Mouse (Mus musculus) C2C12 (cell line): Measurements from ENCODE around the gene Hist1h2ae. TPM values are rescaled to one million over a fixed set of nuclear protein-coding genes. Genes with fewer than 3 reads are reported as not detected.
A peak's percentile ranks its signal among the peaks of the same experiment; 100 is the strongest.
"Not testable (repeated sequence)": the region's sequence is repeated elsewhere in the genome, so short reads cannot be mapped to it uniquely, and the experiment has no call there.

ENCODE experiments used
- H3K27me3 ChIP-seq: one replicate; pipeline ENCODE4 v1.6.1; 2011; ENCODE audit not compliant: control insufficient read depth, insufficient read depth, insufficient read length
- H3K36me3 ChIP-seq: one replicate; pipeline ENCODE4 v1.6.1; 2011; ENCODE audit not compliant: control insufficient read depth, insufficient read depth
- H3K4me3 ChIP-seq: one replicate; pipeline ENCODE4 v1.5.1; 2011; ENCODE audit warnings: mild to moderate bottlenecking, control low read depth; ENCODE audit not compliant: poor library complexity, insufficient read depth, severe bottlenecking
- H3K79me2 ChIP-seq: one replicate; pipeline ENCODE4 v1.6.1; 2011; ENCODE audit not compliant: control insufficient read depth, insufficient read depth
- H3K79me3 ChIP-seq: one replicate; pipeline ENCODE4 v1.6.1; 2011; ENCODE audit warnings: low read depth, control low read depth
- H3ac ChIP-seq: one replicate; pipeline ENCODE3; 2011; ENCODE audit warnings: low read depth; ENCODE audit not compliant: control insufficient read depth, insufficient read length
- CEBPB ChIP-seq: IDR thresholded peaks from one replicate; pipeline ENCODE4 v1.6.1; 2011; ENCODE audit warnings: low read depth, mild to moderate bottlenecking, control low read depth, moderate library complexity
- CTCF ChIP-seq: IDR thresholded peaks from one replicate; pipeline ENCODE4 v1.5.1; 2011; ENCODE audit not compliant: control insufficient read depth, insufficient read depth, insufficient read length
- FOSL1 ChIP-seq: IDR thresholded peaks from one replicate; pipeline ENCODE4 v1.8.0; 2011; ENCODE audit warnings: mild to moderate bottlenecking, low read length; ENCODE audit not compliant: poor library complexity, insufficient read depth, severe bottlenecking
- MAX ChIP-seq: IDR thresholded peaks from one replicate; pipeline ENCODE4 v1.6.1; 2011; ENCODE audit warnings: mild to moderate bottlenecking, control low read depth
- MYOD1 ChIP-seq: IDR thresholded peaks from one replicate; pipeline ENCODE4 v1.6.1; 2011; ENCODE audit warnings: low read depth; ENCODE audit not compliant: control insufficient read depth, insufficient read length
- MYOG ChIP-seq: IDR thresholded peaks from one replicate; pipeline ENCODE4 v1.6.1; 2011; ENCODE audit not compliant: control insufficient read depth, insufficient read length; ENCODE audit errors: extremely low read depth
- USF1 ChIP-seq: IDR thresholded peaks from one replicate; pipeline ENCODE4 v1.6.1; 2011; ENCODE audit warnings: low read depth, mild to moderate bottlenecking, control low read depth, moderate library complexity
- polyA plus RNA-seq: library from polyadenylated mRNA; unstranded; fragments of >200 nt; fragmentation: generic; extraction: Trizol; gene quantifications from one replicate; pipeline ENCODE4 v1.2.1, GENCODE M21; 2012; ENCODE audit warnings: missing spikeins

The Hist1h2ae gene
- polyA plus RNA-seq, 1 experiment = 12.6 TPM

DNA sequence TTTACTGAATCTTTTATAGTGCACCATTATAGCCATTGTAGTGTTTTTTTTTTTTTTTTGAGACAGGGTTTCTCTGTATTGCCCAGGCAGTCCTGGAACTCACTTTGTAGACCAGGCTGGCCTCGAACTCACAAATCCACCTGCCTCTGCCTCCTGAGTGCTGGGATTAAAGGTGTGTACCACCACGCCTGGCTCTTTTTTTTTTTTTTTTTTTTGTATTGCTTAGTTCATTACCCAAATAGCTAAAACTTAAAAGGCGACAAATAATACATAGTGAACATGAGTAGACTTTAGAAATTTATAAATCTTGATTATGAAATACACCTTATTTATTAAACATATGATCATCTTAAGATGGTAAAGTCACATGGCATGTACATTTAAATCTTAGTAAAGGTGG lies 29.5 kb downstream of the Hist1h2ae start:
- H3K79me3 ChIP-seq = no peaks in the 10 kb centered on the region
- TF ChIP-seq MYOG (no peak), USF1 (no peak), MAX (no peak), FOSL1 (no peak), CEBPB (no peak), MYOD1 (no peak), CTCF (no peak)
- H3K4me3 ChIP-seq = no peak overlapping the region

DNA sequence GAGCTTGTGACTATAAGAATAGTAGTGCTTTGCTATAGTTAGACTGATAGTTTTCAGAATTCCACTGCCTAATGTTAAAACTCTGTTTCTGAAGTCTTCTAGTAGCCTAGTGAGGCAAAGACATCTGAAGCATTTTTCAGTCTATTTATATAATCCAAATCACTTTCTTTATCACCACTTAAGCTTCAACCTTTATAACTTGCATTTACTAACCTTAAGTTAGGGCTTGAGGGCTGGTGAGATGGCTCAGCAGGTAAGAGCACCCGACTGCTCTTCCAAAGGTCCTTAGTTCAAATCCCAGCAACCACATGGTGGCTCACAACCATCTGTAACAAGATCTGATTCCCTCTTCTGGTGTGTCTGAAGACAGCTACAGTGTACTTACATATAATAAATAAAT lies 31.2 kb downstream of the Hist1h2ae start:
- not testable (repeated sequence) for H3K4me3 ChIP-seq, H3K36me3 ChIP-seq, H3K79me3 ChIP-seq, H3K27me3 ChIP-seq, H3ac ChIP-seq
- H3K79me2 ChIP-seq = peaks cover 22% of the 10 kb centered on the region

More for the DNA sequence above, 29.5 kb downstream of the Hist1h2ae start:
- no peaks in the 10 kb centered on the region for H3K36me3 ChIP-seq
- H3ac ChIP-seq = no peak overlapping the region
- no peaks in the 10 kb centered on the region for H3K27me3 ChIP-seq
- H3K79me2 ChIP-seq = peaks cover 15% of the 10 kb centered on the region

DNA sequence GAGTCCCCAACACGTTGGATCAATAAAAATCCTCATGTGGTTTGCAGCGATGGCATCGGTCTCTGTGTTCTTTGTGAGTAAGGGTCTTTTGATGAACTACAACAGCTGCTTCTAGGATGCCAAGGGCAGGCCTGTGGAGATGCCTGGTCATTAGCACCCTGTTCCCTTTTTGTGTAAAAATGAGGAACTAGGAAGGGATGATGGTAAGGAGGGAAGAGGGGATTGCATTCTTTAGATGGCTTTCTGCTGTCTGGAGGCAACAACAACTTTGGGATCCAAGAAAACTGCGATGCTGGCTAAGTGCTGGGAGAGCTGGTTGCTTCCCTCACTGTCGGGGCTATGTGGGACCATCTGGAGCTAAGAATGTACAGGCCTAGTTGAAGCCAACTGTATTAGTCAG lies 32.8 kb downstream of the Hist1h2ae start:
- TF ChIP-seq MAX (no peak), MYOD1 (no peak), CTCF (no peak), FOSL1 (no peak), USF1 (no peak), MYOG (no peak), CEBPB (no peak)
- Histone ChIP-seq H3K27me3 (no peaks in the 10 kb centered on the region), H3K79me2 (peaks cover 22% of the 10 kb centered on the region), H3K79me3 (no peaks in the 10 kb centered on the region), H3K36me3 (no peaks in the 10 kb centered on the region), H3ac (peak overlapping the region; percentile 50), H3K4me3 (peak overlapping the region; percentile 8)

DNA sequence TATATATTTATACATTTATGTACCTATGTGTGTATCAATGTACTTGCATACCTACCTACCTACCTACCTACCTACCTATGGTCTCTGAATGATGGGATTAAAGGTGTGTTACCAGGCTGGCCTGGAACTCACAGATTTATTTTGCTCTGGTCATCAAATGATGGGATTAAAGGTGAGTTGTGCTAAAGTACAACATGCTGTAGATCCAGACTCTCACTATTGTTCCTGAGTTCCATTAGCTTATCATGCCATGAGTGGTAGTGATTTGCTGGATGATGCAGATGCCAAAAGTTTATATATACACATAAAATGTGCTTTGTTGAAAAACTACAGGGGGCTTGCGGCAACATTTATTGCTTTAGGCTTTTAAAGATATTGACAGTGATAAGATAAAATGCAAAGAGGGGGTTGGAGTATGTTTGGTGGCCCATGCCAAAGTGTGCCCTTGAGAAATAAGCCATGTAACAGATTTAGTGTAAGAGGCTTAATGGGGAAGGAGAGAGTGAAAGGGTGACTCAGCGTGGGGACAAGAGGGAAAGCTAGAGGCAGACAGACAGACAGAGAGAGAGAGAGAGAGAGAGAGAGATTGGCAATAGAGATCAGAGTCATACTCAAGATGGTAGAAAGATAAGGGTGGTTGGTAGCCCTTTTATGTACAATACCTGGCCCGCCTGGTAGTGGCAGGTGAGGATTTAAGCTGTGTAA lies 33.9 kb downstream of the Hist1h2ae start:
- Histone ChIP-seq H3K27me3 (no peaks in the 10 kb centered on the region), H3K36me3 (no peaks in the 10 kb centered on the region), H3K4me3 (no peak overlapping the region), H3ac (peak overlapping the region; percentile 44), H3K79me3 (no peaks in the 10 kb centered on the region), H3K79me2 (peaks cover 22% of the 10 kb centered on the region)
- TF ChIP-seq USF1 = no peak

DNA sequence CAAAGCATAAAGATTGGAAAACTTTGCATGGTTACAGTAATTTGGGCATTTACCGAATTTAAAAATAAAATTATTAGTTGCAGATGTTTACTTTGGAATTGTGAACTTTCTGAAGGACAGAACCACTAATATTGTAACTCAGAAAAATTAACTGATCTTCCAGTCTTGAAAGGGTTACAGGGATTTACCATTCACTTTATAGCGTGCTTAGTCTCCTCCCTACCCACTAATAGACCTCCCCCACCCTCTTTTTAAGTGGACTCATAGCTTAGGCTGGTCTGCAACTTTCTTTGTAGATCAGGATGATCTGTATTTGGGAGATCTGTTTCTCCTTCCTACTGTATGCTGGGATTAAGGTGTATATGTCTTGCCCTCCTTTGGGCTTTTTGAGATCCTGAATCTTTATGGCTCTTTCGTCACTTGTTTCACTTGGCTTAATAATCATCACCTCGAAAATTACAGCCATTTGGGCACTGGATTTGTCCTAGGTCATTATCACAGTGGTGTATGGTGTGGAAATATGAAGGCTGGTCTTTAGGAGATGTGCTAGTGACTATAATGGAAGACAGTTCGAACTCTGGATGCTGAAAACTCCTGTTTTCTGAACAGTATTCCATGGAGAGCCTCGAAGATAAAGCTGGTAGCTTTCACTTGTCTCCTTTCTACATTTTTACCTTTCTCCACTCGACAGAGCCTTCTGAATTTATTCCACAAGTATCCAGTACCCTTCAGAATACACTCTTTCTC lies 34.8 kb downstream of the Hist1h2ae start:
- H3K27me3 ChIP-seq = no peaks in the 10 kb centered on the region
- no peaks in the 10 kb centered on the region for H3K79me3 ChIP-seq
- TF ChIP-seq MYOD1 (no peak), USF1 (no peak), MYOG (no peak), CTCF (no peak), CEBPB (no peak), FOSL1 (no peak), MAX (no peak)
- no peaks in the 10 kb centered on the region for H3K36me3 ChIP-seq
- peak overlapping the region; percentile 44 for H3ac ChIP-seq
- H3K79me2 ChIP-seq = peaks cover 22% of the 10 kb centered on the region
- peak overlapping the region; percentile 36 for H3K4me3 ChIP-seq

DNA sequence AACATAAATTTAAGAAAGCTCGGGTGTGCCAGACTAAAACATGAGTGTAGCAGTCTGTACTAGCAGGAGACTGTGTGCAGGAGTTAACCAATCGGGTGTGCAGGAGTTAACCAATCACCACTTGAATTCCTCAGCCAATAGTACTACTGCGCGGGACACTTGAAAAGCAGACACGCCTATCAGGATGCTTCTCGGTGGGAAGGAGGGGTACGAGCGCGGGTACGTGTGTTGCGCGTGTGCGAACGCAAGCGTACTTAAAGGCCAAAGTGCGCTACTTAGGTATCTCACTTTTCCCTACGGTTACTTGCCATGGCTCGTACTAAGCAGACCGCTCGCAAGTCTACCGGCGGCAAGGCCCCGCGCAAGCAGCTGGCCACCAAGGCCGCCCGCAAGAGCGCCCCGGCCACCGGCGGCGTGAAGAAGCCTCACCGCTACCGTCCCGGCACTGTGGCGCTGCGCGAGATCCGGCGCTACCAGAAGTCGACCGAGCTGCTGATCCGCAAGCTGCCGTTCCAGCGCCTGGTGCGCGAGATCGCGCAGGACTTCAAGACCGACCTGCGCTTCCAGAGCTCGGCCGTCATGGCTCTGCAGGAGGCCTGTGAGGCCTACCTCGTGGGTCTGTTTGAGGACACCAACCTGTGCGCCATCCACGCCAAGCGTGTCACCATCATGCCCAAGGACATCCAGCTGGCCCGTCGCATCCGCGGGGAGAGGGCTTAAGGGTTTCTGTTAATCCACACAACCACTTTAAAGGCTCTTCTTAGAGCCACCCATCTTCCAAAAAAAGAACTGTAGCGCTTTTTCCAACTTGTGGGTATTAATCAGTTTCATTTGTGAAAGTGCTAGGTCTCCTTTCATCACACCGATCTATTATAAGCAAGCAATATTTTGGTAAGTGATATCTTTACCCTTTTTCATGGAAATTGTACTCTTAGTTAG lies 35.6 kb downstream of the Hist1h2ae start, which contains the start of gene Hist1h3g:
Hist1h3g (plus strand) TSS at position 286 of the 939 bp plus-strand sequence.
- peak within 1 kb of the TSS; percentile 36 for H3K4me3 ChIP-seq
- not testable (repeated sequence) for H3K36me3 ChIP-seq, H3K79me3 ChIP-seq, H3K27me3 ChIP-seq
- peaks cover 22% of the 10 kb centered on the region for H3K79me2 ChIP-seq
- TF ChIP-seq MAX = peak; percentile 34
- peak within 1 kb of the TSS; percentile 81 for H3ac ChIP-seq
